Mouse (Mus musculus): ENCODE data around the gene Rxfp4. TPM values are rescaled to one million over a fixed set of nuclear protein-coding genes. Genes with fewer than 3 reads are reported as not detected.

Rxfp4 gene
- not detected in 2 replicates for polyA plus RNA-seq (2016; fragmentation: Nextera tagmentation; extraction: Ambion mirVana)

DNA sequence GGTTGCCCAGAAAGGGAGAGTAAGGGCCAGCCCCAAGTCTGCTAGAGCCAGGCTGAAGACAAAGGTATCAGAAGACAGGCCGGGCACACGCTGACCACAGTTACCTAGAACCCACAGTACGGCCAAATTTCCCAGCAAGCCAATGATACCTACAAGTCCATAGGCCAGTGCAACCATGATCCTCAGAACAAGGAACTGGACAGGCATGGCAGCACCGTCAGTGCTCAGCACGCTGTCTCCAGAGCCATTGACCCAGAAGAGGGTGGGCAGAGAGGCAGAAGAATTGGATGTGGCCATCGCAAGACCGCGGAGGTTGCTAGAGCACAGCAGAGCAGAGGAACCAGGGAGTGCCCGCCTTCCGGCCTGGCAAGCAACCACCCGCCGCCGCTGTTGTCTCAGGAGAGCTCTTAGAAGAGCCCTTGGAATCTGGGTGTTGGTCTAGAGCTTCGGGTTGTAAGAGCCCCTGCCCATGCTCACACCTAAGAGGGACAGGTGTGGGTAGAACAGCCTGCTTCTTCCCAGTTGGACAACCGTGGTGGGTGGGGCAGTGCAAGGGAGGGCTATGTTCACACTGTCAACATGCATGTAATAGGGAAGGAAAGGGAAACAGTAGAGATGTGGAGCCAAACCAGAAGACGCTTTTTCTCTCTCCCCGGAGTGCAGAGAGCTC lies at the start of gene Rxfp4:
TSS of gene Rxfp4 (minus strand) at position 297 of the 670 bp plus-strand sequence.
- no peaks in the 10 kb centered on the region for H3K4me1 ChIP-seq
- peaks cover 8% of the 10 kb centered on the region for H3K36me3 ChIP-seq
- ATAC-seq (ENCODE audit: low FRiP score, low read depth): no peak
- 87% methylated on average over 17 of the region's 17 CpGs for WGBS
- H3K4me2 ChIP-seq (replicated peaks): no peak within 1 kb of the TSS
- H3K27ac ChIP-seq (replicated peaks): 0 out of 2 replicates have a peak within 1 kb of the TSS, but pooled peaks have one; percentile 0
- no peak within 1 kb of the TSS for H3K4me3 ChIP-seq
- no peak within 1 kb of the TSS for H3K9ac ChIP-seq (replicated peaks)
- no peaks in the 10 kb centered on the region for H3K27me3 ChIP-seq
- no peaks in the 10 kb centered on the region for H3K9me3 ChIP-seq

DNA sequence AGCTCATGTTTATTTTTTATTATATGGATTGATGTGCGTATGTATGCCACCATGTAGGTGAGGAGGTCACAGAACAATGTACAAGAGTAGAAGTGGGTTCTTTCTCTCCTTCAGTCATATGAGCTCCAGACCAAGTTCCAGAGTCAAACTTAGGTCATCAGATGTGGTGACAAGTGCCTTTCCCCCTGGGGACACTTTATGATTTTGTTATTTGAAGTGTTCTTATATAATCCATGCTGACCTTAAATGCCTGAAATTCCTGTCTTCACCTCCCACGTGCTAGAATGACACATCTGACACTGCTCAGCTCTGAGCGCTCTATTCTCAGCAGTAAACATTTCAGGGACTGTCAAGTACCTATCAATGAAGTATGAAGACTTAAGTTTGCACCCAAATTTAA lies 48.3 kb upstream of the Rxfp4 start:
- Histone ChIP-seq H3K9ac (replicated peaks) (no peak overlapping the region), H3K4me2 (replicated peaks) (no peak overlapping the region), H3K36me3 (peaks cover 88% of the 10 kb centered on the region), H3K4me3 (no peak overlapping the region), H3K27ac (replicated peaks) (no peak overlapping the region), H3K27me3 (no peaks in the 10 kb centered on the region), H3K9me3 (no peaks in the 10 kb centered on the region), H3K4me1 (no peaks in the 10 kb centered on the region)
- 82% methylated on average over 3 of the region's 3 CpGs for WGBS
- no peak for ATAC-seq (ENCODE audit: low FRiP score, low read depth)

DNA sequence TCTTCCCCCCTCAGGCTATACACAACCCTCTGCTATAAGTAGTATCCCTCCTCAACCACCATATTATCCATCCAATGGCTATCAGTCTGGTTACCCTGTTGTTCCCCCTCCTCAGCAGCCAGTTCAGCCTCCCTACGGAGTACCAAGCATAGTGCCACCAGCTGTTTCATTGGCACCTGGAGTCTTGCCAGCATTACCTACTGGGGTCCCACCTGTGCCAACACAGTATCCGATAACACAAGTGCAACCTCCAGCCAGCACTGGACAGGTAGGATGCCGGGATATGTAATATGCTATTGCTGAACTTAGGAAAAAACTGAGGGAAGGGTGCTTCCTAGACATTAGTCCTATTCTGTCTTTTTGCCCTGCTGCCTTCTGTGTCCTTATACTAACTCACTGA lies 47.3 kb upstream of the Rxfp4 start:
- no peaks in the 10 kb centered on the region for H3K4me1 ChIP-seq
- 96% methylated on average over 3 of the region's 3 CpGs for WGBS
- no peak for ATAC-seq (ENCODE audit: low FRiP score, low read depth)
- no peak overlapping the region for H3K27ac ChIP-seq (replicated peaks)
- H3K36me3 ChIP-seq: peaks cover 93% of the 10 kb centered on the region
- H3K27me3 ChIP-seq: no peaks in the 10 kb centered on the region
- H3K9ac ChIP-seq (replicated peaks): no peak overlapping the region
- no peaks in the 10 kb centered on the region for H3K9me3 ChIP-seq
- H3K4me3 ChIP-seq: no peak overlapping the region
- H3K4me2 ChIP-seq (replicated peaks): no peak overlapping the region

DNA sequence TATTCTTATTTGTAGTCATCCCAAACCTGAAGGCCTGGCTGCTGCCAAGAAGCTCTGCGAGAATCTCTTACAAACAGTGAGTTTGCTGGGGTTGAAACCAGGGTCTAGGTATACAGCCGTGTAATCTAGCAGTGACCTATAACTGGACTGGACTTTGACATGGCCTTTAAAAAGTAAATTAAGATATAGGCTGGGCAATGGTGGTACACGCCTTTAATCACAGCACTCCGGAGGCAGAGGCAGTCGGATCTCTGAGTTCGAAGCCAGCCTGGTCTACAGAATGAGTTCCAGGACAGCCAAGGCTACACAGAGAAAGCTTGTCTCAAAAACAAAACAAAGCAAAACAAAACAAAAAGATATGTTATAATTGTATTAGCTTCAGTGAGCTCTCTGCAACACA lies 45.9 kb upstream of the Rxfp4 start:
- ATAC-seq (ENCODE audit: low FRiP score, low read depth): no peak
- H3K27ac ChIP-seq (replicated peaks): no peak overlapping the region
- no peak overlapping the region for H3K4me2 ChIP-seq (replicated peaks)
- peaks cover 93% of the 10 kb centered on the region for H3K36me3 ChIP-seq
- H3K9ac ChIP-seq (replicated peaks): no peak overlapping the region
- no peaks in the 10 kb centered on the region for H3K27me3 ChIP-seq
- H3K4me3 ChIP-seq: no peak overlapping the region
- H3K9me3 ChIP-seq: no peaks in the 10 kb centered on the region
- 93% methylated on average over 6 of the region's 6 CpGs for WGBS
- no peaks in the 10 kb centered on the region for H3K4me1 ChIP-seq

DNA sequence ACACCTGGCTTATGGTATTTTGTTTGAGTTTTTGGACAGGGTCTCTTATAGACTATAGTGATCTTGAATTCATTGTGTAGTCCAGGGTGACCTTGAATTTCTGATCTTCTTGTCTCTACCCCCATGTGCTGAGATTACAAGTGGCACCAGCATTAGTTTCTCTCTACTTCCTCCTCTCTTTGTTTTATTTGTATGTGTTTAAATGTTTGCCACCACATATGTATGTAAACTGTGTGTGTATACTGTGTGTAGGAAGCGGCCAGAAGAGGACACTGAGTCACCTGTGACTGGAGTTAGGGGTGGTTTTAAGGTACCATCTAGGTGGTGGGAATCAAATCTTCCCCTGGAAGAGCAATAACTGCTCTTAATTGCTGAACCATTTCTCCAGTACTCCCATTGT lies 45.1 kb upstream of the Rxfp4 start:
- Histone ChIP-seq H3K4me3 (no peak overlapping the region), H3K27ac (replicated peaks) (no peak overlapping the region), H3K36me3 (peaks cover 92% of the 10 kb centered on the region), H3K4me2 (replicated peaks) (no peak overlapping the region), H3K9ac (replicated peaks) (no peak overlapping the region), H3K4me1 (no peaks in the 10 kb centered on the region), H3K9me3 (no peaks in the 10 kb centered on the region), H3K27me3 (no peaks in the 10 kb centered on the region)
- 97% methylated on average over 1 of the region's 1 CpGs for WGBS
- no peak for ATAC-seq (ENCODE audit: low FRiP score, low read depth)

DNA sequence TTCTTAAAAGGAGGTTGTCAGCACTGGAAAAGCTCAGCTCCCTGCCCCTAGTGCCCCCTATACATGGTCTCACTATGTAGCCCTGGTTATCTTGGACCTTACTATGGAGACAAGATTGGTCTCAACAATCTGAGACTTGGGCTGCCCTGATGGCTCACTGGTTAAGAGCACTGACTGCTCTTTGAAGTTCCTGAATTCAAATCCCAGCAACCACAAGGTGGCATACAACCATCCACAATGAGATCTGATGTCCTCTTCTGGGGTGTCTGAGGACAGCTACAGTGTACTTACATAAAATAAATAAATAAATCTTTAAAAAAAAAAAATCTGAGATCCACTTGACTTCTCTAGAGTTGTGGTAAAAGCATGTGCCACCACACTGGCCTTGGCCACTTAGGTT lies 42.6 kb upstream of the Rxfp4 start:
- H3K9me3 ChIP-seq: no peaks in the 10 kb centered on the region
- H3K4me3 ChIP-seq: no peak overlapping the region
- ATAC-seq (ENCODE audit: low FRiP score, low read depth): no peak
- peaks cover 94% of the 10 kb centered on the region for H3K36me3 ChIP-seq
- H3K4me1 ChIP-seq: no peaks in the 10 kb centered on the region
- no peak overlapping the region for H3K27ac ChIP-seq (replicated peaks)
- H3K4me2 ChIP-seq (replicated peaks): no peak overlapping the region
- no peak overlapping the region for H3K9ac ChIP-seq (replicated peaks)
- no peaks in the 10 kb centered on the region for H3K27me3 ChIP-seq

DNA sequence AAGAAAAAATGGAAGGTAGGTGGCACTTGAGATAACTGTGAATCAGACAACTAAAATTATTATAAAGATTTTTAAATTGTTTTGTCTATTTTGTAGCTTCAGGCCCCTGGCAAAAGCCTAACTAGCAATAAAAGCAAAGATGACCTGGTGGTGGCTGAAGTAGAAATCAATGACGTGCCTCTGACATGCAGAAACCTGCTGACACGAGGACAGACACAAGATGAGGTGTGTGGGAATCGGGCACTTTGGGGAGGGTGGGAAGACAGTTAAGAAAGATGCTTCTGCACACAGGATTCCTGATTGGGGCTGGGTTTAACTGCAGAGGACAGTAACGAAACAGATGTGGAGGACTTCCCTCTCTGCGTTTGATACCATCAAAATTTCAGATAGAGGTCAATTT lies 36.1 kb upstream of the Rxfp4 start:
- WGBS: 93% methylated on average over 5 of the region's 5 CpGs
- Histone ChIP-seq H3K4me1 (peaks cover 24% of the 10 kb centered on the region), H3K4me3 (no peak overlapping the region), H3K36me3 (peaks cover 57% of the 10 kb centered on the region), H3K9ac (replicated peaks) (no peak overlapping the region), H3K9me3 (no peaks in the 10 kb centered on the region), H3K4me2 (replicated peaks) (no peak overlapping the region), H3K27ac (replicated peaks) (no peak overlapping the region), H3K27me3 (no peaks in the 10 kb centered on the region)
- ATAC-seq (ENCODE audit: low FRiP score, low read depth): no peak

DNA sequence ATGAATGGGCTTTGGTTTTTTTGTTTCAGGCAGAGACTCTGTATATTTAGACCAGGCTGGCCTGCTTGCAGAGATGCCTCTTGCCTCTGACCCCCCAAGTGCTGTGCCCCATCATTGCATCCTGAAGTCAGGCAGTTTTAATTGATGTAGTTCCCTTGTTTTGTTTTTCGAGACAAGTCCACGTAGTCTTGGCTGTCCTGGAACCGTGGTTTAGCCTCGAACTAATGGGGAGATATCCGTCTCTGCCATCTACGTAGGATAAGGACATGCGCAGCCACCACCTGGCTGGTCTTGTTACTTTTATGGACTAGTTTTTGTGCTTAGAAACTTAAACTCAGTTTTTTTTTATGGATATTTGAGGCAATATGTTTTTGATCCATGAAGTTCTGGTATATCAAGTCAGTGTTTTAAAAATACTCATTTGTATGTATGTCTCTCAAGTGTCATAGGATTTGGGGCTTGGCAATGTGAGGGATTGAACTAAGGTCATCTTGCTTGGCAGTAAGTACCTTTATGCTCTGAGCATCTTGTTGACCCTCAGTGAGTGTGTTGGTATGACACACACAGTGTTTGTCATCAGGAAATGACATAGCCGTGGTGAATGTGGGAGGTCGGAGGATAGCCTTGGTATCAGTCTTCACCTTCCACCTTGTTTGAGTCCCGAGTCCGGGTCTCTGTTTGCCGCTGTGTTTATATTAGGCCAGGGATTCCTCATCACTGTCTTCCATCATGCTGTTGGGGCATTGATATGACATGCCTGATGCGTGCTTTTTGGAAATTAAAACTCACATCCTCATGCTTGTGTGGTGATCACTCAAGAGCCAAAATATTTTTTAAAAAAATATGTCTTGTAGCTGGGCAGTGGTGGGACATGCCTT lies 34.0 kb upstream of the Rxfp4 start:
- Histone ChIP-seq H3K9me3 (no peaks in the 10 kb centered on the region), H3K27ac (replicated peaks) (peak overlapping the region; percentile 89), H3K4me3 (peak overlapping the region; percentile 98), H3K36me3 (peaks cover 40% of the 10 kb centered on the region), H3K9ac (replicated peaks) (peak overlapping the region; percentile 97), H3K27me3 (no peaks in the 10 kb centered on the region), H3K4me1 (peaks cover 24% of the 10 kb centered on the region), H3K4me2 (replicated peaks) (peak overlapping the region; percentile 84)
- no peak for ATAC-seq (ENCODE audit: low FRiP score, low read depth)
- 65% methylated on average over 13 of the region's 13 CpGs for WGBS

DNA sequence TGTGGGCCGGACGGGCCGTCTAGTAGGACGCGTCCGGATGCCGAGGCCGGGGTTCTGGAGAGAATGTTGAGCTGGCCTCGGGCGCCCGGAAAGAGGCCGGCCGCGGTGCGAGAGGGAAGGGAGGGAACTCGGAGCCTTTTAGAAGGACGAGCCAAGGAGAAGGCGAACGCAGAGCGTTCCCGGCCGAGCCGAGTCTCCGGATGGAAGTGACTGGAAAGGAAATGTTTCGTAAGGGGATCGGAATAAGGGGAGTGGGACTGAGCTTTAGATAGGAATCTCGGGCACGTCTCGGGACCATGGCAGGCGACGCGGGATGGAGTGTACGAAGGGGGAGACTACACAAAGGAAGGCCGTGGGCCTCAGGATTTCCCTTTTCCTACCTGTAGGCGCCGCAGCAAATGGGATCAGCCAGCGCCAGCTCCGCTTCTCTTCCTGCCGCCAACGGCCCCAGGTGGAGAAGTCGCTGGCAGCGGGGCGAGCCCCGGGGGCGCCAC lies 33.1 kb upstream of the Rxfp4 start:
- H3K9me3 ChIP-seq: no peaks in the 10 kb centered on the region
- H3K27me3 ChIP-seq: no peaks in the 10 kb centered on the region
- H3K27ac ChIP-seq (replicated peaks): peak overlapping the region; percentile 89
- ATAC-seq (ENCODE audit: low FRiP score, low read depth): peak; percentile 64
- peaks cover 24% of the 10 kb centered on the region for H3K4me1 ChIP-seq
- peak overlapping the region; percentile 97 for H3K9ac ChIP-seq (replicated peaks)
- under 1% methylated on average over 44 of the region's 45 CpGs for WGBS
- H3K4me3 ChIP-seq: peak overlapping the region; percentile 98
- peak overlapping the region; percentile 84 for H3K4me2 ChIP-seq (replicated peaks)
- H3K36me3 ChIP-seq: peaks cover 31% of the 10 kb centered on the region

DNA sequence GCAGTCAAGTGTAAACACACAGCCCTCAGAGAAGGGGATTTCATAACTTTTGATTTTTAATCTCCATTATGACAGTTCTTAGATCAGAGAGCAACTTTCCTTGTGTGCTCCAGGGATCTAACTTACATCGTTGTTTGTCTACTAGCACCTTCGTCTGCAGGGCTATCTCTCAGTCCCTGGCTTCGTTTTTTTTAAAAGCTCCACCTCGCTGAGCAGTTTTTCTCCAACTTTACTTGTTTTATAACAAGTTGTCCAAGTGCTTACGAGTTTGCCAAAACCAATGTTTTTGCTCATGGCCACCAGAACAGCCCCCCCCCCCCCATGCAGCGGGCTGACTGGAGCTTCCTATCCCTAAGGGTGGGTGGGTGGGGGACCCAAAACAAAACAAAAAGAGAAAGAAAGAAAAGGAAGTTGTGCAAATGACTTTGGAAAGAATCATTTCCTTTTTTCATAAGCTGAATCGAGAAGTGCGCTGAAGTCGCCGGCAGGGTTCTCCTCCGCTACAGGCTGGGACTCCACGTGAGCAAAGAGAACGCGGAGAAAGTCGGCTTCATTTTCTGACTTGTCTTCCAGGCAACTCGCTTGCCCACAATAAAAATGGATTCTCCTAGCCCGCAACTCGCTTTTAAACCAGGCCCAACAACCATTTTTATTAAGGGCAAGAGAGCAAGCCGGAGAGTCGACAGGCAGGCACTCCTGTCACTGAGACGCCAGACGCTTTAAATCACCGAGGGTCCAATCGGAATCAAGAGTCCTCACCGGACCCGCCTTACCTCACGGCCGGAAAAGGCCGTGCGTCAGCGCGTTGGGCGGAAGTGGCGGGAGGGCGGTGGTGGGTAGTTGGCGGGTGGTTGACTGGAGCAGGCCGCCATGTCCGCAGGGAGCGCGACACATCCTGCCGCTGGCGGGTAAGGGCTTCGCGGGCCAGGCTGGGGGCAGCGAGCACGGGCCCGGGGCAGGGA lies 32.3 kb upstream of the Rxfp4 start, which contains the start of gene Khdc4:
TSS of gene Khdc4 (plus strand) at position 824 of the 962 bp plus-strand sequence.
- Histone ChIP-seq H3K36me3 (peaks cover 24% of the 10 kb centered on the region), H3K9me3 (no peaks in the 10 kb centered on the region), H3K27me3 (no peaks in the 10 kb centered on the region), H3K4me2 (replicated peaks) (peak within 1 kb of the TSS; percentile 84), H3K9ac (replicated peaks) (peak within 1 kb of the TSS; percentile 97), H3K27ac (replicated peaks) (peak within 1 kb of the TSS; percentile 89), H3K4me3 (peak within 1 kb of the TSS; percentile 98), H3K4me1 (peaks cover 24% of the 10 kb centered on the region)
- peak; percentile 99 for ATAC-seq (ENCODE audit: low FRiP score, low read depth)
- WGBS: 1% methylated on average over 47 of the region's 47 CpGs

DNA sequence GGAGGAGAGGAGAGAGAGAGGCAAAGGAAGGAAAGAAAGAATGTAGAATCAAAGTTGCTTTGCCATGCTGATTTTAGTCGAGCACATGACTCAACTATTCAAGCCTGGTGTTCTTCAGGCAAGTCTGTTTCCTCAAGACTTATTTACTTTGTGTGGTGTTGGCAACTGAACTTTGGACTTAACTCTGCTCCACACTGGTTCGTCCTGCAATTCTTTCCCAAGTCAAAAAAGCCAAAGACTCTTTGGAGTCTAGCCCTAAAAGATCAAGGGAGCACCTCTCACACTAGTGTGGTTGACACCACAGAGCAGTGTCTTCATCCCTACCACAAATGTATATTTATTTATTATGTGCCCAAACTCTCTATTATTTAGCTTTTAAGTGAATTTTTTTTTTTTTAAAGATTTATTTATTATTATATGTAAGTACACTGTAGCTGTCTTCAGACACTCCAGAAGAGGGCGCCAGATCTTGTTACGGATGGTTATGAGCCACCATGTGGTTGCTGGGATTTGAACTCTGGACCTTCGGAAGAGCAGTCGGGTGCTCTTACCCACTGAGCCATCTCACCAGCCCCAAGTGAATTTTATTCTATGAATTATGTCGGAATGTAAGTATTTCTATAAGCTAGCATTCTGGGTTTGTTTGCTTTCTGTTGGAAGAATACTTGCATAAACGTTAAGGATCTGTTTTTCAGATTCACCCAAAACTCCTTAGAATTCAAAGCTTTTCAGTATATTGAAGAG lies 31.5 kb upstream of the Rxfp4 start:
- Histone ChIP-seq H3K9ac (replicated peaks) (peak overlapping the region; percentile 56; the same call in 1 of the 2 replicates), H3K36me3 (peaks cover 15% of the 10 kb centered on the region), H3K4me1 (peaks cover 24% of the 10 kb centered on the region), H3K4me3 (peak overlapping the region; percentile 98; the same call in 1 of the 2 replicates), H3K27me3 (no peaks in the 10 kb centered on the region), H3K27ac (replicated peaks) (no peak overlapping the region), H3K9me3 (no peaks in the 10 kb centered on the region), H3K4me2 (replicated peaks) (peak overlapping the region; percentile 84)
- 67% methylated on average over 8 of the region's 8 CpGs for WGBS
- ATAC-seq (ENCODE audit: low FRiP score, low read depth): no peak

All from midbrain, embryonic 12.5 days (tissue).